Mouse (Mus musculus): ENCODE measurements at regions not wholly inside any gene's neighbourhood (a gene's known extent, or its start where the extent isn't known, plus 50 kb on each side); places are given as distances from the start of the nearest gene placed in this dataset.

DNA sequence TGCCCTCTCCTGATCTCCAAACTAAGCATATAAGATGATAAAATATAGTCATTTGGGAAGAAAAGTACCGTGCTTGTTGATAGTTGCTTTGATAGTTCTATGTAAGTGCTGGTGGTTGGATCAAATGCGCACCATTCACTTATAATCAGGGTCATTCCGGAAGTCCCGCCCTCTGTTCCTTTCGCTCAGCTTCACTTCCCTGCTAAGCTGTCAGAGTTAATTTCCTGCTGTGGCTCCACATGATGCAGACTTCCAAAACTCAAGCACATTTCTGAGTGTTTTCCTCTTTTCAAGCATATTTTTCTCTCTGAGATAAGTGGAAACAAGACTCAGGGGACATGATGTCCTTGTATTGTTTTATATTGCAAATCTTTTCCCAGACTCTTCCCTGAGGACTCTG is 86.4 kb downstream of the Avpr1a start:
- no peak for TF ChIP-seq CTCF (IDR thresholded peaks at IDR 0.05; ENCODE audit: extremely low read depth, insufficient read length, insufficient replicate concordance, low read depth, low read length)
- no peak for TF ChIP-seq POLR2A (IDR thresholded peaks at IDR 0.05; ENCODE audit: low read depth, low read length)
